Mouse (Mus musculus) adipocyte (in vitro differentiated cells): ENCODE measurements around the gene Nipa1.
A peak's percentile ranks its signal among the peaks of the same experiment; 100 is the strongest.
"Not testable (repeated sequence)": the region's sequence is repeated elsewhere in the genome, so short reads cannot be mapped to it uniquely, and the experiment has no call there.

ENCODE experiments used
- DNase-seq: peaks from one replicate; pipeline ENCODE4 v3.0.0-alpha.2; 2016; ENCODE audit warnings: low spot score

Gene Nipa1

DNA sequence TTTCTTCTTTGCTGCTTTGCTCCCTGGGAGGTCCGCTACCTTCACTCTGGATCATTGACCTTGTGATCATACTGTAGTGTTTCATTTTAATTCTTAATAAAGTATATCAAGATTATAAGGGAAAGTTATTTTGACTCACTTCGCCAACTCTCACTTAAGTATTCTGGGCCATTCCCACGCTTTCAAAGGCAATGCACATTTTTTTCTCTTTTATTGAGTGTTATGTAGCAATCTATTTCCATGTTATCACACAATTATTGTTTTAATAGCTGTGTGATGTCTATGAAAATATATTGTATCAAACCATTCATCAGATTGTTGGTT is at the start of gene Nipa1:
Nipa1 (minus strand) TSS at position 25 of the 324 bp plus-strand sequence.
- no peak for DNase-seq

DNA sequence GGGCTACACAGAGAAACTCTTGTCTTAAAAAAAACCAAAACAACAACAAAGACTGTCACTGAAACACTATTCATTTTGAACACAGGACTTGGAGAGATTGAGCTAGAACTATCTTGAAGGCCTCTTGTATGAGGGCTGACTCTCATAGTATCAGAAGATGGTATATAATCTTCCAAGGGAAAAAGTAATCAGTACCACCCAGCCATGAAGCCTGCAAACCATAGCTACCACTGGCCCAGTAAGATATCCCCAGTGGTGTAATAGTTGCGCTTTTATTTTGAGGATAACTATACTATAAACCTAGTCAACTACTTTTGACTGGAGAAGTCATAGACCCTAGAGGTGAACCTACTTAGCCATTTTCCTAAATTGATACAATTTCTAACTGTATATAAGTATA is 46.9 kb upstream of the Nipa1 start:
- DNase-seq, result no peak

DNA sequence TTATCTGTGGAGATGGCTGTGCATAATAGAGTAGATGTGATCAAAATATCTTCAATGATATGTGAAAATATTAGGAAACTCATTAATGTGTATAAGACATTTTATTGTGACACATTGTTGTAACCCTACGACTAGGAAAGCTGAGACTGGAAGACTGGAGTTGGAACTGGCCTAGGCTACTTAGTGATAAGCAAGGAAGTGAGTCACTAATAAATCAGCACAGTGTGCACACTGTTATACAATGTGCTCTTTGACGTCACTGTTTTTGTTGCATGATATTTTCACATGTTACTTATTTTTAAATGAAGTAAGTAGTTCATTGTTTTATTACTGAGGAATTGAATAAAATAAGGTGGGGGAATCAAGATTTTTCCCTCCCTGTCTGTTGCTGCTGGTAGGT is 46.4 kb upstream of the Nipa1 start:
- DNase-seq, result no peak

DNA sequence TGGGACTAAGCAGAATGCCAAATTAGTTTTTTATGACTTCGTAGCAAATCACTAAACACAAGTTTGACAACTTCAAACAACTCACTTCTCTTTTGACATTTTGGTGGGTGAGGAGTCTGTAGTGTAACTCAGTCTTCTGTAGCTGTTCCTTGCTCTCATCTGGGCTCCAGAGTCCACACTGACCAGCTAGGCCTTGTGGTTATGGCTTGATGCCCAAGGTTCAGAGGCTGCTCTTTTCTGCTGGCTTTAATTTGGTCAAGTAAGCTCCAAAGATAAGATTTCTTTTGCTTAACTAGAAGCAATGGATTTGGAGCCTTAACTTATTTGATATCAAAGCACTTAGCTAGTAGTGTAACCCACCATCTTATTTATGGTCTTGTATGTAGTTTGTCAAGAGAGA is 45.1 kb upstream of the Nipa1 start:
- DNase-seq, result peak; percentile 55

DNA sequence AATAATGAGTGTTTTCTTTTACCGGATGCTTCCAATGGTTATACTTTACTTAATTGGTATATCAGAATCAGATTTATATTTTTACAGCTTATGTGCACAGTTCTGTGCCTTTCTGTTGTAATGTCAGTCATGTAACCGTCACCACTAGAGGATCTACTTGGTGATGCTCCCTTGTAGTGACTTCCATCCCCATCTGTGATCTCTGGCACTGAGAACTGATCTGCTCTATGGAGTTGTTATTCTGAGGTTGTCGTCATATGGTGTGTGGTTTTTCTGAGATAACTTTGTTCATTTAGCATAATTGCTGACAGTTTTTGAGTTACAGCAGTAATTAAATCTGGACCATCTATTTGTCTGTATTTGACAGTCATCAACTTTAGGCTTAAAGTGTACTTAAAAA is 35.6 kb upstream of the Nipa1 start:
- DNase-seq, result no peak

DNA sequence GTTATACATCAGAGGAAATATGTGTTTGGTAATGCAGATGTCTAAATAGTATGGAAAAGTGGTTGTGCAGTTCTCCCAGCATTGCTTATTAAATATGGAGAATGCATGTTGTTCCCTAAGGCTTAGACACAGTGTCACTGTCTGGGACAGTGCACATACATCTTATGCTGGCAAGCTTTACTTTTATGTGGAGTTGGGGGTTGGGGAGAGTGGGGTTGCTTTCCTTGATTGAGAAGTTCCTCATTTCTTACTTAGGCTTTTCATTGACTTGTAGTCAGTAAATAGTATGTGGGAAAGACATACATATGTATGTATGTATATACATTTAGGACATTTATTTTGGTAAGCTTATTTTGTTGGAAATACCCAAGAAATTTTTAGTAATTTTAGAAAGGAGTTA is 33.2 kb upstream of the Nipa1 start:
- DNase-seq, result no peak

DNA sequence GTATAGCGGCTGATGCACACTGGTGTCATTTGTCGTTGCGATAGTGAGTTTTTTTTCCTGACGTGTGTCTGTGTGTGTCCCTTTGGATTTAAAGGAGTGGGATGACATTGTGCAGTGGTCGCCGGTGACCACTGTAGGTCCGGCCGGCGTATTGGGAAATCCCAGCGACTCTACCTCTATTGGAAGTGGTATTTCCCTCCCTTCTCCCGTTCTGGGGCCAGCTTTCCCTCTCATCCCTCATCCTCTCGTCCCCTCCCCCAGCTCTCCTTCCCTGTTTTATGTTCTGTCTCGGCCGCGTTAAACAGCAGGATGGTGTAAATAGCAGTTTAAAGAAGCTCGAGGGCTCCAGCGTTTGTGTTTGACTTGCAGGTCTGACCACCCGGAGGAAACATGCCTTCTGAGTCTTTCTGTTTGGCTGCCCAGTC is 30.7 kb upstream of the Nipa1 start:
- peak; percentile 42 for DNase-seq

DNA sequence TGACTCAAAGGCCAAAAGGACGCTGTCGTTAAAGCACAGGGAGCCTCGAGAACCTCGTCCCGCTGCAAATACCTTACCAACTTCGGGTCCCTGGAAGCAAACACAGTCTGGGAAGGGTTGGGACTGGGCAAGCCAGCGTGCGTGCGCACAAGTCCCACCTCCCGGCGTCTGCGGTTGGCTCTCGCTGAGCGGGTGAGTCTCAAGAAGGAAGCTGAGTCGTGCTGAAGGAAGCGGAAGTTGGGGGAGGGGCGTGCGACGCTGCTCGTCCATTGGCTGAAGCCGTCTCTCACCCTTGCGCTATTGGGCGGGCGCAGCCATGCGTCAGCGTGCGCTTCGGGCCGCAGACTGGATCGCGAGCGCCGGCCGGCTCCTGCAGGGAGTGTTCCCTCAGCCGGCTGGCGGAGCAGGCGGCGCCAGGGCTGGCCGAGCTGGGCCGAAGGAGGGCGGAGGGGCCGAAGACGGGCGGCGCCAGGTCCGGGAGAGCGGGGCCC is 30.1 kb upstream of the Nipa1 start, which contains the start of gene Herc2:
Herc2 (plus strand) TSS at position 366 of the 491 bp plus-strand sequence.
- DNase-seq, result peak; percentile 98

DNA sequence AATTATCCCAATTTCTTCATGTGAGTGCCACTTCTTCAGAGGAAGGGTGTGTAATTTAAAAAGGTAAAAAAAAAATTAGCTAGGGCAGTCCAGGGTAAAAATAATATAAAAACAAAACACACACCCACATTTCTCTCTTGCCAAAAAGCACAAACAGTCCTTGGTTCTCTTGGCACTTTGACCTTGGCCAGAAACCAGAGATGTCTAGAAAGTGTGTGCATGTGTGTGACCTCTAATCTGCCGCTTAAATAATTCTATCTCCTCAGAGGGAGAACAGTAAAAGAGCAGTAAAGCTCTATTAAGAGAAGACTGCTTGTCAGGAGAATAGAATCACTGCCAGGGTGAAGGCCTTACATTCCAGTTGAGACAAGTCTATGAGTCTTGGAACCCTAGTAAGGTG is 27.4 kb upstream of the Nipa1 start:
- DNase-seq, result peak; percentile 31

DNA sequence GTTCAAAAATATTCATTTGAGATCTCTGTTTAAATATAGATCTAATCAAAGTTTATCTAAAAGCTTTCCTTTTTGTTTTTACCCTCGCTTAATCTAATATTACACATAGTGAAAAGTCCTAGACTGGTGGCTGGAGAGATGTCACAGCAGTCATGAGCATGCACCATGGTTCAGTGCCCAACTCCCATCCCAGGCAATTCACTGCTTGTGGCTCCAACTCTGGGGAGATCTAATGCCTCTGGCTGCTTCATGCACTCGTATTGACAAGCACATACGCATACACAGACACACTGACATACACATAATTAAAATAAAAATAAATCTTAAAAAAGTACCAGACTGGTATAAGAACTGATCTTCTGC is 24.5 kb upstream of the Nipa1 start:
- no peak for DNase-seq

DNA sequence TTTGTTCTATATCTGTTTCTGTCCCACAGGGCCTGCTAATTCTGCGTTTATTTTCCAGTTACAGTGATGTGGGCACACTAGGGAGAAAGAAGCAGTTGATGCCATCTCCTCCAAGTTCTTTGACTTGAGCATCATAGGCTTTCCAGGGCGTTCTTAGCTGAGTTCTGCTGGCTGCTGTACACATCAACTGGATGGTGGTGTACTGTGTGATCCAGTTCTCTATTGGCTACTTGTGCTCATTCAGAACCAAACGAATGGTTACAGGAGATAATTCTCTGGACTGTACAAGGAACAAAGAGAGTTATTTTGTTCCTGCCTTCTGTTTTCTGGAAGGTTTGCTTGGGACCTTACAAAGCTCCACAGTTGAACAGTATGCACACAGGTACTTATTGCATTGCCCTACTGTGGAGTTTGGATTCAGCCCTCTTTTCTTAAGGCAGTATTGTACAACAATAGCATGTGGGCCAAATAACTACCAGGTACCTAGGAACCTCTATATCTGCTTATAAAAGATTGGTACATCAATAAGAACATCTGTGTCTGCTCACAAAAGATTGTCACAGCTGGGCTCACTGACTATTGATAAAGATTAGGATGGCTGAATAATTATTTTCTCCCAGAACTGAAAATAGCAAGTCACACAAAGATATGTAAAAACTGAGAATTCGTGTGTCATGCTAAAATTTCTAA is 24.0 kb upstream of the Nipa1 start:
- no peak for DNase-seq

DNA sequence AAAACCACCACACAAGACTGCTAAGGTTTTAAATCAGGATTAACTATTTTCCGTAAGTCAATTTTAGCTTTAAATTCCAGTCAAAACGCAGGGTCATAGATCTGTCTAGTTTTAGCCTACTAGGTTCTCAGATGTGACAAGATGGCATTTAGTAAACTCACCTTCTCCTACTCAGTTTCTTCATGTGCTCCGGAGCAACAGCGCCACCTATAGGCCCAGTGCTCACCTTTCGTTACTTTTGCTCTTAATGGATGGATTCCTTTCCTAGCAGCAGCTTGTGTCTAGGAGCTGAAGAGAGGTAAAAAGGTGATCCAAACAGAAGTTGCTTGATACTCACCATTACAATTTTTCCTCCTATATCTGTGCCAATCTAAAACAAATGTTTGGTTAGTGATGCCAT is 22.6 kb upstream of the Nipa1 start:
- DNase-seq, result peak; percentile 73

DNA sequence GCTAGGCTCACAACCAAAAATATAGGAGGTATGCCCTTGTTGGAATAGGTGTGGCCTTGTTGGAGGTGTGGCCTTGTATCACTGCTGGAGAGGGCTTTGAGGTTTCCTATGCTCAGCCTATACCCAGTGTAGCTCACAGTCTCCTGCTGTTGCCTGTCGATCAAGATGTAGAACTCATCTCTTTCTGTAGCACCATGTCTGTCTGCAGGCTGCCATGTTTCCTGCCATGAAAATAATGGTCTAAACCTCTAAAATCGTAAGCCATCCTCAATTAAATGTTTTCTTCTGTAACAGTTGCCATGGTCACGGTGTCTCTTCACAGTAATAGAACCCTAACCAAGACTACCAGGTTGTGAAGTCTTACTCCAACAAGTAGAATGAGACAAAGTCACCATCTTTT is 3.8 kb upstream of the Nipa1 start:
- DNase-seq, result no peak

DNA sequence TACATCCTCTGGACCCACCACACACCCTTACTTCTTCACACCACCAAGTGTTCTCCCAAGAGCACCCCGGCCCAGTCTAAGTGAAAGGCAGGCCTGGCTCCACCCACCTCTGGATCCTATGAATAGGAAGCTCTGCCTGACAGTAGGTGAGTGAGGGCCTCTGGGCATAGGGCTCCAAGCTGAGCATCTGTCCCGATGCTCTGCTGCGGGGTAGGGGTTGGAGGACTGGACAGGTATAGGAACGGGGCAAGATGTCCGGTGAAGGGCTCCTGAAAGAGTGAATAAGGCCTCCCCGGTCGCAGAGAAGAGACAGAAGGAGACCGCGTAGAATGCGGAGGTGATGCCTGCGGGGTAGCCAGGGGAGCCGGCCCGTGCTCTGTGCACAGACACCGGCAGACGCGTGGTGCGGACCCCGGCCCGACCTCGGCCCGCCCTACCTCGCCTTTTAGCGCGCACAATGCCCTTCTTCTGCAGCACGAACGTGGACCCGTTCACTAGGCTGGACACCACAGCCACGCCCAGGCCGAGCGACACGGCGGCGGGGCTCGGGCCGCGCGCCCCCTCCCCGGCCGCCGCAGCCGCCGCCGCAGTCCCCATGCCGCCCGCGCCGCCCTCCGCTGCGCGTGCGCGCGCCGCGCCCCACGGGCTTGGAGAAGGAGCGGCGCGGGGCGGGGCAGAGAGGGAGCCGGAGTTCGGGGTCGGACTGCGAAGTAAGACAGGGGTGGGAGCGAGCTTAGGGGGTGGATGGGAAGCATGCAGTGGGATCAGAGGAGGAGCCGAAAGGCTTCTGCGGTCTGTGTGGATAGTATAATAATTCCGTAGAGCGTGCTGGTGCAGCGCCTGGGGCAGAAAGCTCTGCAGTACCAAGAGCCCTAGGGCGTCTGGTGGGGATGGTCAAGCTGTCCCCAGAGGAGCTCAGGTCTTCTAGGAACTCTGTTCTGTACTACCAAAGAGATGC is 503 bp downstream of the Nipa1 start:
- DNase-seq, result peak; percentile 29

DNA sequence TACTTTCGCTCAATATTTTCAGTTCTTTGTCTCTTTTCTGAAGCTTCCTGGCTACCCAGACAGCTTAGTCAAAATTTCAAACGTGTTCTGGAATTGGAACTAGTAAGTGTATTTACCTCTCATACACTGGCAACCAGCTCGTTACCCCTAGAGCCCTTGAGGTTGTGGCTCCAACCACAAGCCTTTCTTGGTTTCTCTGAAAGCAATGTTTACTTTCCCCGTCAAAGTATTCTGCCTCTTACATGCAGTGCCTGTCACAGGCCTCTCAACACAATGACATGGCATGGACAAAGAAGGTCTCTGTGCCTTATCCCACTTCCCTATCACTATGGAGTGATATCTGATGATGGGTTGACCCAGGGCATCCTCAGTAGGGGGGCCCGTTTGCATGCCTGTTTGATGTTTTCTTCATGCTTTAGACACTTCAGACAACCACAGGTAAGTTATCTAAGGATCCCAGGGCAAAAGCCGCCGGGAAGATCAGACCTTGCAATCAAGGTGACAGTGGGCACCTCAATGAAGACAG is 1.2 kb downstream of the Nipa1 start:
- DNase-seq, result no peak

DNA sequence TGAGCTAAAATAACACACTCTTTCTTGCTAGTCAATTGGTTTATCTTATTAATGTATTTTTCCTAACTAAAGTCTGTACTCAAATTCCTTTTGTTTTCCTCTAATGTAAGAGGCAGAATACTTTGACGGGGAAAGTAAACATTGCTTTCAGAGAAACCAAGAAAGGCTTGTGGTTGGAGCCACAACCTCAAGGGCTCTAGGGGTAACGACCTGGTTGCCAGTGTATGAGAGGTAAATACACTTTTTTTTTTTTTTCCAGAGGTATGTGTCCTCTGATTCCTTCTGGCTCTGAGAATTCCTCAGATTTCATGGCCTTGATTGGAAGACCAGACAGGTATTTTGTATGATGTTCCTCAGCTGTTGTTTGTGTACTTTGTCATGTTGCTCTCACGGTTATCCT is 2.0 kb downstream of the Nipa1 start:
- no peak for DNase-seq

DNA sequence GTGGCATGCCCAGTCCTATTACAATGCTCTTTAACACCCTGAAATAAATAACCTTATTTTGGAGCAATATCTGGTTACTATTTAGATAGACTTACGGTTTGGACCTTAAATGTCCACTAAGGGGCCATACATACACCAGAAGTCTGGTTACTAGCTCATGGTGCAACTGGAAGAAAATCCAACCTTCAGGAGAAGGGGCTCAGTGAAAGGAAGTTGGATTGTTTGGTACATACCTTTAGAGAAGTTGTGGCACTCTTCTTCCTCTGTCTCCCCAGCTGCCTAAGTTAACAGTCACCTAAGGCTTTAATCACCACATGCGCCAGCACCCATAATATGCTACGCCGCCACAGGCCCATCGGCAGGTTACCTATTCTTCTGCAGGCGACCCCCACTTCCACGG is 3.9 kb downstream of the Nipa1 start:
- DNase-seq, result no peak

DNA sequence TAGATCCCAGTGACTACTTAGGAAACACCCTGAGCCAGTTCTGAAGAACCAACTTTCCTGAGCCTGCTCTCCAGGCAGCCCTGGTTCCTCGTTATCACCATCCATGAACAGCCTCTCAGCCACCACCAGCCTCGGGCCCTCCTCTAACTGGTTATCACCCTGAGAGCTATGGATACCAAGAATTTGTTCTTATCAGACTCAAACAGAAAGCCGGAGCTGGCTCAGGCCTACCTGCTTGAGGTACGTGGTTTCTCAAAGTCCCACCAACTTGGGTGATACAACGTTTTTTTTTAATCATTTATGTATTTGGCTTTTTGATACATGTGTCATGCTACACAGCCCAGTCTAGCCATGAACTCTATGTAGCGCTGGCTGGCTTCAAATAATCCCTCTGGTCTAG is 4.6 kb downstream of the Nipa1 start:
- no peak for DNase-seq

DNA sequence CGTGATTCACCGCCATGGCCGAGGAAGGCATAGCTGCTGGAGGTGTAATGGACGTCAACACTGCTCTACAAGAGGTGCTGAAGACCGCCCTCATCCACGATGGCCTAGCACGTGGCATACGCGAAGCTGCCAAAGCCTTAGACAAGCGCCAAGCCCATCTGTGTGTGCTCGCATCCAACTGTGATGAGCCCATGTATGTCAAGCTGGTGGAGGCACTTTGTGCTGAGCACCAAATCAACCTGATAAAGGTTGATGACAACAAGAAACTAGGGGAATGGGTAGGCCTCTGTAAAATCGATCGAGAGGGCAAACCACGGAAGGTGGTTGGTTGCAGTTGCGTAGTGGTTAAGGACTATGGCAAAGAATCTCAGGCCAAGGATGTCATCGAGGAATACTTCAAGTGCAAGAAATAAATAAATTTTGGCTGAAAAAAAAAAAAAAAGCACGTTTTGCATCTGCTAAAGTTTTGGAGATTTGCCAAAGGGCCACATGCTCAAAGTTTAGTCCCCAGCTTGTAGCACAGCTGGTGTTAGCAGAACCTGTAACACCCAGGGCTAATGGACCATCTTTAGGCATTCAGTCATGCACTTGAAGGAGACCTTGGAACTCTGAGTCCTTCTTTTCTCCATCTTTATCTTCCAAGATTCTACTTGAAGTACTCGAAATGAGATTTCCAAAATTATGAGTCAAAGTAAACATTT is 5.6 kb downstream of the Nipa1 start:
- not testable (repeated sequence) for DNase-seq

DNA sequence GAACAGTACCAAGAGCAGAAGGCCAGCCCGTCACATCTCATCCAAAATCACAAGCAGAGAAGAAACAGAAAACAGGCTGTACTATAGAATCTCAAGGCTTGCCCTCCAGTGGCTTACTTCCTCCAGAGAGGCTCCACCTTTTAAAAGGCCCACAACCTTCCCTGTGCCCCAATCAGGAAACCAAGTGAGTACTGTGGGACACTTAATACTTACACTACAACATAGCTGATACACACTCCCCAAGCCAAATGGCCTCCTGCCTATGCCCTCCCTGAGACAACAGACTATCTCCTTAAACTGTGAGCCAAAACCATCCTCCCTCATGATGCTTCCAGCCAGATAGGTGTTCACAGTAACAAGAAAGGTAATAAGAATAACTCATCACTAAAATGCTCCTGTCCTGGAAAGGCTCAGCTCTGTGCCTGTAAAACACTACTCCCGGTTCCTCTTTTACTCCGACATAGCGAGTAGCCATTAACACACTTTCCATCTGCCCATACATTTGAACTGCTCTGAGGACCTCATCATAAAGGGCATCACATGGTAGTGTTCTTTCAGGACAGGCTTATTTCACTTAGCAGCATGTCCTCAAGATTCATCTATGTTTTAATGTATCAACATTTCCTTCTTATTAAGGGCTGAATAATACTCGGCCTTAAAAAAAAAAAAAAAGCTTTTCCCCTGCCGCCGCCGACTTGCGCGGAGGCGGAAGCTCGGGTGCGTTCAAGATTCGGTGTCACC is 6.3 kb downstream of the Nipa1 start:
- DNase-seq, result no peak

DNA sequence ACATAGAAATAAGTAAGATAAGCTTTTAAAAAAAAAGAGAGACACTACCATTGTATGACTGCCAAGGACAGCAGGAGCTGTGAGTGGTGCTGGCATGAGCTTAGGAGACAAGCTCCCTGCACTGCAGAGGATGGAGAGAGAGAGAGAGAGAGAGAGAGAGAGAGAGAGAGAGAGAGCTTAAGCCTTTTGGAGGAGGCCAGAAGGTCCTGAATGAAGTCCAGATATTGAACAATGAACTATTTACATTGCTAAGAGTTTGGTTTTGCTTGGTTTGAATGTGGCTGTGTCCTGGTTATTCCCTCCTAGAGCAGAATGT is 8.8 kb downstream of the Nipa1 start:
- DNase-seq, result no peak
